Mouse (Mus musculus): ENCODE measurements around the gene Aipl1.
"Not testable (repeated sequence)": the region's sequence is repeated elsewhere in the genome, so short reads cannot be mapped to it uniquely, and the experiment has no call there.

GRCm38 (mm10) chr11:71989407-71989806, 47.9 kb downstream of the Aipl1 start:
- TF ChIP-seq POLR2A (IDR thresholded peaks at IDR 0.05; ENCODE audit: low read depth, low read length); CTCF (IDR thresholded peaks at IDR 0.05; ENCODE audit: borderline replicate concordance, insufficient read depth, low read length): not testable (repeated sequence)
